10 mouse cellular contexts compared by ENCODE assay signal in the genomic region with DNA sequence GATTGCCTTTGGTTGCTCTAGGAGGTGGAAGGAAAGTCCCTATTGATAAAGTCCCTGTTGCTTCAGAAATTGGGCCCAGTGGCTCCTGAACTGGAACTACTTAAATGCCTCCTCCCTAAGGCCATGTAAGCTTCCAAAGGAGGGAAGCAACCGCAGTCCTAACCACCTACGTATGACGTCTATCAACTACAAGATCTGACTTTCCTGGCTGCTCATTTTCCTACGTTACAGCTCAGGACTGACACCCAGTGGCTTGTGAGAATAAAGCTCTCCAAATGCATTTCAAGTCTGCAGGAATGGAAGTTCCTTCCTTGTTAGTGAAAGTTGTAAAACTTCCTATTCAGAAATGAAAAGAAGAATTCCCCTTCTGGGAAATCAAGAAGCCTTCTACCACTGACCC. TPM values are rescaled to one million over a fixed set of nuclear protein-coding genes. Genes with fewer than 3 reads are reported as not detected.
DNase-seq lines count a peak whose midpoint lies in the region; ATAC-seq and TF ChIP-seq lines count a peak whose summit lies in the region.
"Had no signal": no experiment of that assay in that cellular context is flagged by ENCODE, and none has a peak within 500 bp of the region (broad histone marks: within the 10 kb centered on the region; RNA-seq: fewer than 3 reads in every experiment).

No protein-coding gene starts in this region.

- H3K4me3 ChIP-seq in heart, embryonic 10.5 days: no peak overlapping the region
- no peak overlapping the region for H3K4me3 ChIP-seq in embryonic facial prominence, embryonic 11.5 days (ENCODE audit: low read depth, low read length)
- no peak overlapping the region for H3K4me3 ChIP-seq in limb, embryonic 14.5 days (replicated peaks; ENCODE audit: low read length)
- H3K4me3 ChIP-seq: limb, embryonic 15.5 days; stomach, embryonic 15.5 days had no signal

- no peak overlapping the region for H3K9ac ChIP-seq in embryonic facial prominence, embryonic 11.5 days (replicated peaks; ENCODE audit: low read length)
- no peak overlapping the region for H3K9ac ChIP-seq in limb, embryonic 14.5 days (ENCODE audit: low read depth, low read length, severe bottlenecking)
- H3K9ac ChIP-seq: limb, embryonic 15.5 days; stomach, embryonic 15.5 days had no signal

- H3K27ac ChIP-seq in heart, embryonic 10.5 days: no peak overlapping the region
- H3K27ac ChIP-seq in embryonic facial prominence, embryonic 11.5 days (replicated peaks; ENCODE audit: low read depth, low read length): no peak overlapping the region
- no peak overlapping the region for H3K27ac ChIP-seq in limb, embryonic 14.5 days (replicated peaks; ENCODE audit: low read depth, low read length)
- H3K27ac ChIP-seq: limb, embryonic 15.5 days; stomach, embryonic 15.5 days had no signal

- no peak for TF ChIP-seq POLR2A in limb, embryonic 14.5 days (IDR thresholded peaks at IDR 0.05; ENCODE audit: borderline replicate concordance, extremely low read depth, insufficient read depth, insufficient read length)

- no peaks in the 10 kb centered on the region for H3K4me1 ChIP-seq in heart, embryonic 10.5 days
- no peaks in the 10 kb centered on the region for H3K4me1 ChIP-seq in embryonic facial prominence, embryonic 11.5 days (ENCODE audit: control insufficient read depth, insufficient read depth, low read length)
- no peaks in the 10 kb centered on the region for H3K4me1 ChIP-seq in limb, embryonic 14.5 days (ENCODE audit: control insufficient read depth, insufficient read depth, low read length)
- H3K4me1 ChIP-seq: limb, embryonic 15.5 days; stomach, embryonic 15.5 days had no signal

- no peaks in the 10 kb centered on the region for H3K9me3 ChIP-seq in heart, embryonic 10.5 days
- no peaks in the 10 kb centered on the region for H3K9me3 ChIP-seq in embryonic facial prominence, embryonic 11.5 days (replicated peaks; ENCODE audit: control insufficient read depth, low read length)
- H3K9me3 ChIP-seq in limb, embryonic 14.5 days (ENCODE audit: control insufficient read depth, low read length): no peaks in the 10 kb centered on the region
- H3K9me3 ChIP-seq: limb, embryonic 15.5 days; stomach, embryonic 15.5 days had no signal

- peak; percentile 34 to 53 for DNase-seq in heart, adult 18-20 months
- no peak for DNase-seq in heart, embryonic 10.5 days (ENCODE audit: low spot score)
- peak; percentile 56 for DNase-seq in testis, postnatal 10 days (ENCODE audit: low spot score)
- no peak for DNase-seq in testis, postnatal 14 days (ENCODE audit: low spot score)
- peak; percentile 70 for DNase-seq in embryonic facial prominence, embryonic 11.5 days (ENCODE audit: low spot score)
- peak; percentile 60 for DNase-seq in limb, embryonic 14.5 days (ENCODE audit: low spot score)
- DNase-seq in thymus, postnatal 14 days: peak; percentile 48
- DNase-seq in spleen, postnatal 10 days (ENCODE audit: low spot score in 2 of 2): no peak

- H3K27me3 ChIP-seq in heart, embryonic 10.5 days (ENCODE audit: insufficient read depth, poor library complexity, severe bottlenecking): no peaks in the 10 kb centered on the region
- H3K27me3 ChIP-seq in embryonic facial prominence, embryonic 11.5 days (ENCODE audit: control insufficient read depth, insufficient read depth, low read length): no peaks in the 10 kb centered on the region
- H3K27me3 ChIP-seq in limb, embryonic 14.5 days (ENCODE audit: control insufficient read depth, insufficient read depth, low read length): no peaks in the 10 kb centered on the region
- H3K27me3 ChIP-seq: limb, embryonic 15.5 days; stomach, embryonic 15.5 days had no signal

- no peak for ATAC-seq in embryonic facial prominence, embryonic 11.5 days (replicated peaks; ENCODE audit: insufficient number of reproducible peaks, low FRiP score, low TSS enrichment, low read depth)
- no peak for ATAC-seq in limb, embryonic 14.5 days (ENCODE audit: low FRiP score, low read depth)

- no peak overlapping the region for H3K4me2 ChIP-seq in embryonic facial prominence, embryonic 11.5 days (ENCODE audit: low read depth, low read length)
- H3K4me2 ChIP-seq in limb, embryonic 14.5 days (replicated peaks; ENCODE audit: low read depth, low read length, severe bottlenecking): no peak overlapping the region
- H3K4me2 ChIP-seq: limb, embryonic 15.5 days; stomach, embryonic 15.5 days had no signal

- no peaks in the 10 kb centered on the region for H3K36me3 ChIP-seq in heart, embryonic 10.5 days
- H3K36me3 ChIP-seq in embryonic facial prominence, embryonic 11.5 days (replicated peaks; ENCODE audit: control insufficient read depth, insufficient read depth, low read depth, low read length): no peaks in the 10 kb centered on the region
- no peaks in the 10 kb centered on the region for H3K36me3 ChIP-seq in limb, embryonic 14.5 days (ENCODE audit: control insufficient read depth, insufficient read depth, low read length)
- H3K36me3 ChIP-seq: limb, embryonic 15.5 days; stomach, embryonic 15.5 days had no signal

- WGBS in heart, embryonic 10.5 days: 25% methylated on average over 4 of the region's 4 CpGs
- WGBS in embryonic facial prominence, embryonic 11.5 days: 23% methylated on average over 4 of the region's 4 CpGs
- 12% methylated on average over 4 of the region's 4 CpGs for WGBS in limb, embryonic 14.5 days

RNA-seq across cellular contexts. Expression of a gene that starts 8.6 kb away (rescaled TPM):
- total RNA-seq in heart, adult 18-20 months (2021): 1 to 10 TPM; 2.5 to 5.0 TPM
- 0.21 and 0.39 TPM in 2 replicates for polyA plus RNA-seq in heart, embryonic 10.5 days (2016; fragmentation: Nextera tagmentation; extraction: Ambion mirVana)
- polyA plus RNA-seq in embryonic facial prominence, embryonic 11.5 days (2014; fragmentation: Nextera tagmentation; extraction: Ambion mirVana): 0.45 and 0.71 TPM in 2 replicates
- polyA plus RNA-seq in limb, embryonic 14.5 days (2012; rRNA removed): 0.27 and 0.30 TPM in 2 replicates
- 0.19 and 0.48 TPM in 2 replicates for polyA plus RNA-seq in limb, embryonic 14.5 days (2014; fragmentation: Nextera tagmentation; extraction: Ambion mirVana)

RNA-seq across cellular contexts. Expression of a gene that starts 38.0 kb away (rescaled TPM):
- 1 to 10 TPM; 6.6 to 9.7 TPM for total RNA-seq in heart, adult 18-20 months (2021)
- 13.5 and 21.8 TPM in 2 replicates for polyA plus RNA-seq in heart, embryonic 10.5 days (2016; fragmentation: Nextera tagmentation; extraction: Ambion mirVana)
- 24.0 and 25.0 TPM in 2 replicates for polyA plus RNA-seq in embryonic facial prominence, embryonic 11.5 days (2014; fragmentation: Nextera tagmentation; extraction: Ambion mirVana)
- polyA plus RNA-seq in limb, embryonic 14.5 days (2012; rRNA removed): 18.7 and 21.4 TPM in 2 replicates
- 33.9 and 42.8 TPM in 2 replicates for polyA plus RNA-seq in limb, embryonic 14.5 days (2014; fragmentation: Nextera tagmentation; extraction: Ambion mirVana)

Comparison
In these comparisons a context has a peak if more than half of its experiments do, and no peak if none do; other contexts are left out.
1. DNase-seq: peak in heart, adult 18-20 months (2 of 2), testis, postnatal 10 days (single experiment), embryonic facial prominence, embryonic 11.5 days (single experiment), limb, embryonic 14.5 days (single experiment) and thymus, postnatal 14 days (single experiment); none in heart, embryonic 10.5 days (single experiment), testis, postnatal 14 days (single experiment) and spleen, postnatal 10 days (0 of 2).